Mouse (Mus musculus) kidney, adult 2 months (tissue): ENCODE results near the gene Mtmr12.

Experiments used
- CTCF ChIP-seq: fragments of 200-500 bp; conservative IDR thresholded peaks from 2 replicates; pipeline ENCODE4 v1.5.1; 2011; ENCODE audit warnings: low read depth, mild to moderate bottlenecking, control low read depth, low read length, moderate library complexity, mixed read lengths; ENCODE audit not compliant: insufficient read depth, insufficient read length
- POLR2A ChIP-seq: fragments of 200-500 bp; IDR thresholded peaks from one replicate; pipeline ENCODE4 v1.6.1; 2011; ENCODE audit warnings: low read depth, low read length, control low read depth

GRCm38 (mm10) chr15:12194817-12195735, 9.8 kb upstream of the Mtmr12 start:
- TF ChIP-seq CTCF (no peak), POLR2A (no peak)
